Mouse (Mus musculus): ENCODE data around the gene Mindy4. TPM values are rescaled to one million over a fixed set of nuclear protein-coding genes. Genes with fewer than 3 reads are reported as not detected.

Mindy4 gene
- 0.52 and 2.8 TPM in 2 replicates for polyA plus RNA-seq (2012; ENCODE audit: insufficient read depth, insufficient read length, missing spikeins)

DNA sequence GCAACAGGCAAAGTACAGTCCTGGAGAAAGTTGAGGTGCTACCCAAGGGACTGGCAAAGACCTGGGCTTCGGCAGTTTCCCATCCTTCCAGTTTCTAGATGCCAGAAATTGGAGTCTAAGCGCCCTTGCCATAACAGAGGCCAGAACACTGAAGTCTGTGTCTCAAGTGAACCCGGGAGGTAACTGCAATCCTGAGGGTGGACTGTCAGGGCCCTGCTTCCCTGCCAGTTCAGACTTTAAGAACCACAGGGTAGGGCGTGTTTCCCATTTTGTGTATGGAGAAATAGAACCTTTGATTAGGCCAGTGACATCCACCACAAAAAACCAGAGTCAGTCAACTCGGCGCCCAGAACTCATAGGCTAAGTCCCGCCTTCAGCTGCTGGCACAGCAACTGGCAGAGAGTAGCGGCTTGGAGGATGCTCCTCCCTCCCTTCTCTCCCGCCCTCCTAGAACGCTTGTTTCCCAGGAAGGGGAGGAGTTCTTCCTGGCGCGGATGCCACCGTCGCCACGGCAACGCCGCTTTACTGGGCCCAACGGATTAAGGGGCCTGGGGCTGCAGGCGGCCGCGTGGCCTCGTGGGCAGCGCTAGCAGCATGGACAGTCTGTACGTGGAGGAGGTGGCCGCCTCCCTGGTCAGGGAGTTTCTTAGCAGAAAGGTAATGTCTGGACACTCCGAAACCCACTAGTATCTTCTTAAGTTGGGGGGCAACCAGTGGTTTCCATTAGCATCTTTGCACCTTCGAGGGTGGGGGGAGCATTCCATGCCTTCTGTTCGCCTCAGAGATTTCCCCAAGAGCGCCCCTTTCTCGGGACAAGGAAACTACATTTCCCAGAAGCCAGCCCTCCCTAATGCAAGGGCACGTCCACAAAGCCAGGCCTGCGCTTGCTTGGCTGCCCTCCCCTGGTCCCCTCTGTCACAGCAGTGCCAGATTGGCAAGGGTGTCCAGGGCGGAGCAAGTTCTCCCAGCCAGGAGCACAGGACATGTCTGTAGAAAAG lies at the start of gene Mindy4:
Gene Mindy4, plus strand, starts transcription at position 471 of the 998 bp plus-strand sequence.
- Histone ChIP-seq H3K4me3 (ENCODE audit: insufficient read depth, low read depth, low read length) (peak within 1 kb of the TSS; percentile 86), H3K27ac (replicated peaks; ENCODE audit: low read depth, low read length) (peak within 1 kb of the TSS; percentile 74)

DNA sequence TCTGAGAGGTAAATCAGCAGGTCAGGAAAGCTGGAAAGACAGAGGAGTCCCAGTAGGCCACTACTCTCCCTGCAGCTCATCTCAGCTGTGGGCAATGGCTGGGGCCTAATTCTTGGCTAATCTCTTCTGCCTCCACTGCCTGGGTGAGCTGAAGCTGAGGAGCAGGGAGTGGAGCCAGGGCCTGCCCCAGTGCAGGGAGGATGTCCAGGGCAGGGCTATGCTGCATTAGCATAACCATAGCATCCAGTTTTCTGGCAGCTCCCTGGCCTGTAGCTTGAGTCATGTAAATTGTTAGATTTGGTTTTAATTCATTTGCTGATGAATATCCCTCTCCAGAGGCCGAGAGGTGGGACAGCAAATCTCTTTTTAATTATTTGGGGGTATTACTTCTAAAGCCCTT lies 43.9 kb upstream of the Mindy4 start:
- no peaks in the 10 kb centered on the region for H3K4me1 ChIP-seq (ENCODE audit: control insufficient read depth, insufficient read depth, insufficient read length, low read length)
- H3K27ac ChIP-seq (replicated peaks; ENCODE audit: low read depth, low read length), result no peak overlapping the region
- no peak overlapping the region for H3K4me3 ChIP-seq (ENCODE audit: insufficient read depth, low read depth, low read length)

More for the DNA sequence above, at the start of gene Mindy4:
- H3K4me1 ChIP-seq (ENCODE audit: control insufficient read depth, insufficient read depth, insufficient read length, low read length), result peaks cover 3% of the 10 kb centered on the region; the same call in 1 of the 2 replicates

DNA sequence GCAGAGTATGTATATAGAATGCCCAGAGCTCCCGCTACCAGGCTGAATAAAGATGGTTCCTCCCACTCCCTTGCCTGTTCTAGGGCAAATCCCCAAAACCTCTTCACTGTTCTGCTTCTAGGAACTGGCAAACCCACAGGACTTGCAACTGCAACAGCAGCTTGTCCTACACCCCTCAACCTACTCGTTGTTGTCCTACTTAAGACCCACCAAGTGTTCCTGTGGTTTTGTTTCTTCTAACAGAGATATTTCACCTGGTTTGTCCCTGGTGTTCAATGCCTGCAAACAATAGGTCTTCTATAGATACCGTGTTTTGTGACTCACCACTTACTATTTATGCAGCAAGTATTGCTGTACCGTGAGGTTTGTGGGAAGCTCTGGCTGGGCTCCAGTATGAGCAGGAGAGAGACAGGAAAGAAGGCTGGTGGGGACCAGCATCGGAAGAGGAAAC lies 41.8 kb upstream of the Mindy4 start:
- Histone ChIP-seq H3K4me1 (ENCODE audit: control insufficient read depth, insufficient read depth, insufficient read length, low read length) (no peaks in the 10 kb centered on the region), H3K4me3 (ENCODE audit: insufficient read depth, low read depth, low read length) (no peak overlapping the region), H3K27ac (replicated peaks; ENCODE audit: low read depth, low read length) (no peak overlapping the region)

DNA sequence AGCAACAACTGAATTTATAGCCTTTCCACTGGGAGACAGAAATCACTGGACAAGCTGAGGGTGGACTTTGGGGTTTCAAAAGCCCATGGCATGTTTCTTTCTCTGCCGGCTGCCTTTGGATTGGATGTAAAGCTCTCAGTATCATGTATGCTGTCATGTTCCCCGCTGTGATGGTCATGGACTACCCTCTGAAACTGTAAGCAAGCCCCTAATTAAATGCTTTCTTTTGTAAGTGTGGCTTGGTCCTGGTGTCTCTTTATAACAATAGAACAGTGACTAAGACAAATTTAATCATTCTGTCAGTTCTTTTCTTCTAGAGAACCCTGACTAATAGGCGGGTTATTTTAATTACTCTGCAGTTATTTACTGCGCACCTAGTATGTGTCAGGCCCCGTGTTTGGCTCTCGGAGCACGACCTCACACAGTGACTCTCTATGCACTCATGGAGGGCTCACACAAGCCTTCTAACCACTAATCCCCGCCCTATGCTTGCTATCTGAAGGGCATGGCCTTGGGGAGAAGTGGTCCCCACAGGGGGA lies 40.1 kb upstream of the Mindy4 start:
- Histone ChIP-seq H3K4me3 (ENCODE audit: insufficient read depth, low read depth, low read length) (no peak overlapping the region), H3K4me1 (ENCODE audit: control insufficient read depth, insufficient read depth, insufficient read length, low read length) (no peaks in the 10 kb centered on the region), H3K27ac (replicated peaks; ENCODE audit: low read depth, low read length) (no peak overlapping the region)

DNA sequence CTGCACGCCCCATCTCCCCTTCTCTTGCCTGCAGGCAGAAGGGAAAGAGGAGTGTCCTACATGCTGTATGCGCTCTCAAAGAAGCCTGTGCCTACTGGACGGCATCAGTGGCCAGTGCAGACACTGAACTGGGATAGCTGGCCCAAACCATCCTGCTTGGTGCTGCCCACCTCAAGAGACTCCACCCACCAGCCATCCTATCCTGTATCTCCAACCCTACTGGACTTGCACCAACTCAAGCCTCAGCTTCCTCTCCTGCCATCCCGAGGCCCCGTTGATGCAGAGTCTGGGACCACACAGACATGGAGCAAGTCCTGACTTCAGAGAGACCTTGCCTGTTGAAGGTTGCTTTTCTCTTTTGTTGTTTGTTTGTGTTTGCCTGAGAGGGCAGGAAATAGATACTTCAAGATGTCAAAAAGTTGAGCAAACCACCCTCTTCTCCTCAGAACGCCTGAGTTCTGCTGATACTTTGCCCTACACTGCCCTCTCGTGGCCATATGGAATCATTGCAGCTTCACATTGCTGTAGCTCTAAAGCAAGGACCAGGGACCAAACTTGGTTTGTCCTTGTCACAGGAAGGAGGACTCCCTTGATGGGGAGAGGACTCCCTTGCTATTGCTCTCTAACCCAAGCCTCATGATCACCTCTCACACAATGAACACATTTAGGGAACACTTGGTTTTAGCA lies 36.3 kb upstream of the Mindy4 start:
- no peaks in the 10 kb centered on the region for H3K4me1 ChIP-seq (ENCODE audit: control insufficient read depth, insufficient read depth, insufficient read length, low read length)
- H3K27ac ChIP-seq (replicated peaks; ENCODE audit: low read depth, low read length), result no peak overlapping the region

DNA sequence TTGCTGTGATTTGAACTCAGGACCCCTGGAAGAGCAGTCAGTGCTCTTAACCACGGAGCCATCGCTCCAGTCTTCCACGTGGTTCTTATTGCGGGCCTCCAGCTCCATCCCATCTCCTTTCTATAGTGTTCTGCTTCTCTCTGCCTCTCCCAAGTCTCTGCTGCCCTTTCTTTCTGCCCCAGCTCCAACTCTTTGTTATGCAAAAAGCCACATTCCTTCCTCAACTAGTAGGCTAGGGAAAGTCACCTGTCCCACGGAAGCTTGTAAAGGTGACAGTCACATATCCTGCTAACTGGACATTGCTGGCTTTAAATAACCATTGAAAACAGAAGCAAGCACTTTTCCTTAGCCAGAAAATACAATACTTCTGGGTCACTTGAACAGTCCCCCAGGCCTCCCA lies 33.4 kb upstream of the Mindy4 start:
- Histone ChIP-seq H3K27ac (replicated peaks; ENCODE audit: low read depth, low read length) (no peak overlapping the region), H3K4me3 (ENCODE audit: insufficient read depth, low read depth, low read length) (no peak overlapping the region), H3K4me1 (ENCODE audit: control insufficient read depth, insufficient read depth, insufficient read length, low read length) (no peaks in the 10 kb centered on the region)

More for the DNA sequence above, 36.3 kb upstream of the Mindy4 start:
- no peak overlapping the region for H3K4me3 ChIP-seq (ENCODE audit: insufficient read depth, low read depth, low read length)

DNA sequence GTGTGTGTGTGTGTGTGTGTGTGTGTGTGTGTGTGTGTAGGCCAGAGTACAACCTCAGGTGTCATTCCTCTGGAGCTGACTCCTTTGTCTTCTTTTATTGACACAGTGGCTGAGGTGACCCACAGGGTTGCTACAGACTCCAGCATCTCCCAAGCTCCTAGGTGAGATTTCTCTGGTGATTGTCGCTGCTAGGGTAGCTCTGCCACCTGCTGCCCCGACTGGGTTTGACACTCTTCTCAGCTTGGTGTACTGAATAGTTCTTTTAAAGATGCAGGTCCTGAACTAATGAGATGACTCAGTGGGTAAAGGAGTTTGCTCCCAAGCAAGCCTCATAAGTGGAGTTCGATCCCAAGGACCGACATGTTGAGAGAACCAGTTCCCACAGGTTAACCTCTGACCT lies 31.5 kb upstream of the Mindy4 start:
- no peak overlapping the region for H3K27ac ChIP-seq (replicated peaks; ENCODE audit: low read depth, low read length)
- no peak overlapping the region for H3K4me3 ChIP-seq (ENCODE audit: insufficient read depth, low read depth, low read length)
- H3K4me1 ChIP-seq (ENCODE audit: control insufficient read depth, insufficient read depth, insufficient read length, low read length), result no peaks in the 10 kb centered on the region

DNA sequence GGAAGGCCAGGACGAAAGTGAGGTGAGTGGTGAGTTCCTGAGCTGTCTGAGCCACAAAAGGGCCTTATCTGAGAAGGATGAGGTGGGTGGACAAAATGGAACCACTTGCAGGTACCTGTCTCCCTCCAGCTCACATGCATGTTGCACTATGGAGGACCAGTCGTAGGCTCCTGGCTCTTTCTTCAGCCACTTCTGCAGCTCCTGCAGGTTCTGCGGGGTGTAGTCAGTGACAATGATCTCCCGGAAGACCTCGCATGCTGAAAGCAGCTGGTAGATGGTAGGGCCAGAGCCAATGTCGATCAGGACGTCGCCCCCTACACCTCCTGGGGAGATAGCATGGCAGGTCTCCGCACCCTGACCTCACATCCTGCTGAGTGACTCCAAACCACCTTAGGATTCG lies 30.0 kb upstream of the Mindy4 start:
- Histone ChIP-seq H3K4me3 (ENCODE audit: insufficient read depth, low read depth, low read length) (no peak overlapping the region), H3K4me1 (ENCODE audit: control insufficient read depth, insufficient read depth, insufficient read length, low read length) (0 out of 2 replicates have a peak, but pooled peaks cover 3% of the 10 kb centered on the region), H3K27ac (replicated peaks; ENCODE audit: low read depth, low read length) (no peak overlapping the region)

DNA sequence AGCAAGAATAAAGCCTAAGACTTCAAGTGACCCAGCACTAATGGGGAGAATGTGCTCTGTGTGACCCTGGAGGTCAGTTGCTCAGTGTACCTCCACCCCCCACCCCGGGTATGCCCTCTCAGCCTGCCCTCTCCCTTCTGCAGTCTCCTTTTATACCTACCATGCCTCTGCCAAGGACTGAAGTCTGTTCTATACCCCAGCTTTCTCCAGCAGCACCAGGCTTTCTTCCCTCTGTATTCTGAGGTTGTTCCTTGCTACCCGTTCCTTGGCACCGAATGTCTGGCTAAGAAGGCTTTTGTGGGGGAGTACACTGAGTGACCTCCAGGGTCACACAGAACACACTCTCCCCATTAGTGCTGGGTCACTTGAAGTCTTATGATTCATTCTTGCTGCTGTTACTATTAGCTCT lies 29.2 kb upstream of the Mindy4 start:
- H3K4me3 ChIP-seq (ENCODE audit: insufficient read depth, low read depth, low read length), result peak overlapping the region; percentile 14; the same call in 1 of the 2 replicates
- no peak overlapping the region for H3K27ac ChIP-seq (replicated peaks; ENCODE audit: low read depth, low read length)
- 0 out of 2 replicates have a peak, but pooled peaks cover 3% of the 10 kb centered on the region for H3K4me1 ChIP-seq (ENCODE audit: control insufficient read depth, insufficient read depth, insufficient read length, low read length)

DNA sequence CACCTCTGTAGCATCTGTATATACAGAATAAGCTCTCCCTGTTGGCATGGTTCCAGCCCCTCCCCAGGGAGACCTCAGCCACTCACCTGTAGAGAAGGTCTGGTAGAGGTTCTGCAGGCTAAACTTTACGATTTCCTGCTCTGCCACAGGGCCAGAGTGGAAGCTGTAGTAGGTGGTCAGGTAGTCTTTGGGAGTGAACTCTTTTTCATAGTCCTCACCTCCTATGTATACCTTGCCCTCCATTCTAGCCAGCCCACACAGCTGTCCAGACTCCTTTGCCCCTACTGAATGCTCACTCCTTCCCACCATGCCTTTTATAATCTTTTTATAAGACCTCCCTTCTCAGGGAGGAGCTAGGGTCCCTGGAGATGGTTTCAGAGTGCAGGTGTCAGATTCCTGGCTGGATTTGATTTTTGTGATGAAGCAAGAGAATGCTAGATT lies 28.4 kb upstream of the Mindy4 start, which contains the start of gene Inmt:
Gene Inmt, minus strand, starts transcription at position 303 of the 441 bp plus-strand sequence.
- peak within 1 kb of the TSS; percentile 14; the same call in 1 of the 2 replicates for H3K4me3 ChIP-seq (ENCODE audit: insufficient read depth, low read depth, low read length)
- 0 out of 2 replicates have a peak, but pooled peaks cover 3% of the 10 kb centered on the region for H3K4me1 ChIP-seq (ENCODE audit: control insufficient read depth, insufficient read depth, insufficient read length, low read length)
- H3K27ac ChIP-seq (replicated peaks; ENCODE audit: low read depth, low read length), result 0 out of 2 replicates have a peak within 1 kb of the TSS, but pooled peaks have one; percentile 12

DNA sequence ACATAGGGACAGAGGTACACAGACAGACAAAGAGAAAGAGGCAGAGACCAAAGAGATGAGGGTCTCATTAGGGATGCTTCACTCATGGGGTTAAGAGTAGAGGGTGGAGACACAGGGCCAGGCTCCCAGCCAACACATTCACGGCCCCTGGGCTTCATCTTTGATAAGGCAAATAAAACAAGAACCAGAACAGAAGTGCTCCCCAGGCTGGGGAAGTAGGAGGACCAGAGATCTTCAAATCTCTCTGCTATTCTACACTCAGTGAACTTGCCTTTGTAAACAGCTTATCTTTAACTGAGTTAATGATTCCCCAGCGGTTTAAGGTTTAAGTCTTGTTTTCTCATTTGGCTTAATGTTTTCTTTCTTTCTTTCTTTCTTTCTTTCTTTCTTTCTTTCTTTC lies 27.7 kb upstream of the Mindy4 start:
- H3K4me3 ChIP-seq (ENCODE audit: insufficient read depth, low read depth, low read length), result no peak overlapping the region
- 0 out of 2 replicates have a peak, but pooled peaks cover 3% of the 10 kb centered on the region for H3K4me1 ChIP-seq (ENCODE audit: control insufficient read depth, insufficient read depth, insufficient read length, low read length)
- H3K27ac ChIP-seq (replicated peaks; ENCODE audit: low read depth, low read length), result 0 out of 2 replicates have a peak overlapping the region, but pooled peaks have one; percentile 12

DNA sequence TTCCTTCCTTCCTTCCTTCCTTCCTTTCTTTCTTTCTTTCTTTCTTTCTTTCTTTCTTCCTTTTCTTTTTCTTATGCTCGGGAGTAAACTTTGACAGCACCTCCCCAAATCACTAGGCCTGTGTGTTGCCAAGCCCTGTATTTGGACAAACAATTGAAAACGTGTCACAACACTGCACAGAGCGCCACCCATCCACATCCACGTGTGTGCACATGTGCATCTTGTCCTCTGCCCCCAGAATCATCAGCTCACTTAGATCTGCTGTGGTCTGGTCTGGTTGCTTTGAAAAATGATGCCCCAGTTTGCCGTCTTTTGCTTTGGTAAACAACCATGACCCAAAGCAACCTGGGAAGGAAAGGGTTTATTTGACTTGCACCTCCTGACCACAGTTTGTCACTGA lies 27.3 kb upstream of the Mindy4 start:
- Histone ChIP-seq H3K27ac (replicated peaks; ENCODE audit: low read depth, low read length) (no peak overlapping the region), H3K4me1 (ENCODE audit: control insufficient read depth, insufficient read depth, insufficient read length, low read length) (0 out of 2 replicates have a peak, but pooled peaks cover 3% of the 10 kb centered on the region)

DNA sequence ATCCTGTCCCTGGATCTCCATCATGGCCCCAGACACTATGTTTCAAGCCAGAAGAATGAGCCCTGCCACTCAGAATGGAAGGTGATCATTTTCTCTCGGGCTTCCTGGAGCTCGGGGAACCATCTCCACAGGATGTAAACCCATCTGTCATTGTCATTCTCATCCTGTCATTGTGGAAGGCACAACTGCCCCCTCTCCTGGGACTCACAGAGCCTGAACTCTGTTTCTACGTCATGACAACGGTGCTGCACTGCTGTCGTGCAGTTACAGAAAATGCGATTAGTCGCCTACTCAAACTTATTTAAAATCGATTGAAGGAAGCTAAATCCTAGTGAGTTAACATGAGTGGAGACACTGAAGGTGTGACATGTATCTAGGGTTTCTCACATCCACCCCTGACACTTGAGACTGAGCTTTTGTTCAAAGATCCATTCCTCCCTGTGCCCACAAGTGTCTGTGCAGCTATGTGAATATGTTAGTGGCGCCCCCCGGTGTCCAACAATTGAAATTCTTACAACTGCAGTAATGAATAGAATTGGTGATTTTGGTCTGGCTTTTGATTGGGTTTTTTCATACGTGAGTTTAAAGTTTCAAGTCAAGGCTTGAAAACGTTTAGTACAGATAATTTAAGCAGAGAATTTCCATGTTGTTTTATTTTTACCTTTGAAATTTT lies 26.0 kb upstream of the Mindy4 start:
- H3K27ac ChIP-seq (replicated peaks; ENCODE audit: low read depth, low read length), result no peak overlapping the region
- H3K4me3 ChIP-seq (ENCODE audit: insufficient read depth, low read depth, low read length), result no peak overlapping the region
- 0 out of 2 replicates have a peak, but pooled peaks cover 3% of the 10 kb centered on the region for H3K4me1 ChIP-seq (ENCODE audit: control insufficient read depth, insufficient read depth, insufficient read length, low read length)

More for the DNA sequence above, 27.3 kb upstream of the Mindy4 start:
- no peak overlapping the region for H3K4me3 ChIP-seq (ENCODE audit: insufficient read depth, low read depth, low read length)

DNA sequence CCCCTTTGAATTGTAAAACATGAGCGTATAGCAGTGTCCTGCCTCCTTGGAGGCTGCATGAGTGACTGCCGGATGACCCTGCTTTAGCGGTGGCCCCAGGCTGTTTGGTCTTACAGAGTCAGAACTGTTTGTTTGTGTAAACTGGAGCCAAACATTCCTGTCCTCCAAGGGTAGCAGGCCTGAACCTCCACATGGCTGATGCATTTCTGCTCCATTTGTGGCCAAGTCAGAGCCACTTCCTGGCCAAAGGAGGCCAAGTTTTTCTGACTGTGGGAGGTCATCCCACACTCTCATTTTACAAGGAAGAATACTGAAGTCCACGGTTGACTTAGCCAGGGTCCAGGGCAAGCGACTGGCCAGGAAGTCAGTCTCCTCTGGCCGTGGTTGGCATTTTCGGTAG lies 23.6 kb upstream of the Mindy4 start:
- no peak overlapping the region for H3K27ac ChIP-seq (replicated peaks; ENCODE audit: low read depth, low read length)
- H3K4me3 ChIP-seq (ENCODE audit: insufficient read depth, low read depth, low read length), result no peak overlapping the region
- 0 out of 2 replicates have a peak, but pooled peaks cover 3% of the 10 kb centered on the region for H3K4me1 ChIP-seq (ENCODE audit: control insufficient read depth, insufficient read depth, insufficient read length, low read length)
